ENCODE assay signal across 27 mouse cellular contexts in the genomic region with DNA sequence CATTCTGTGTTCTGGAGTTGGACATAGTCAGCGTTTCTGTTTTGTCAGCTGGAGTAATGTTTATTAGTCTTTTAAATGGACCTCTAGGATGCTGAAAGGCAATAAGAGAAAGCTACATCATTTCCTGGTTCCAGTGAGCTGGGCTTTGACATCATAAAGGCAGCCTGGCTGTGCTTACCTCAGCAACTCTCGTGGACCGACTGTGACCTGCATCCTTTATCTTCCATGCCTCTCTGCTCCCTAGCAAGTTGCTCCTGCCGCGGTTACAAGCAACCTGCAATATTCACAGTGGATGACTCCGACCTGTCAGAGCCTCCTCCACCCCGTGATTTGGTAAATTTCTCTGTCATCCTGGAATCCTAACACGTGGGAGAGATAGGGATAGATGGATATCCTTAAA. TPM values are rescaled to one million over a fixed set of nuclear protein-coding genes. Genes with fewer than 3 reads are reported as not detected.
A peak's percentile ranks its signal among the peaks of the same experiment; 100 is the strongest.
DNase-seq lines count a peak whose midpoint lies in the region; ATAC-seq and TF ChIP-seq lines count a peak whose summit lies in the region.
"Had no signal": no experiment of that assay in that cellular context is flagged by ENCODE, and none has a peak within 500 bp of the region (broad histone marks: within the 10 kb centered on the region; RNA-seq: fewer than 3 reads in every experiment).

No protein-coding gene starts in this region.

- no peaks in the 10 kb centered on the region for H3K4me1 ChIP-seq in forebrain, embryonic 12.5 days
- no peaks in the 10 kb centered on the region for H3K4me1 ChIP-seq in forebrain, embryonic 15.5 days
- H3K4me1 ChIP-seq in intestine, postnatal 0 days (replicated peaks; ENCODE audit: control insufficient read depth, insufficient read depth, low read length), result no peaks in the 10 kb centered on the region; the same call in 1 of the 2 replicates
- 0 out of 2 replicates have a peak, but pooled peaks cover 2% of the 10 kb centered on the region for H3K4me1 ChIP-seq in intestine, embryonic 16.5 days (ENCODE audit: control insufficient read depth, insufficient read depth, low read length)
- H3K4me1 ChIP-seq: embryonic facial prominence, embryonic 13.5 days; embryonic facial prominence, embryonic 15.5 days; forebrain, embryonic 10.5 days; forebrain, embryonic 13.5 days had no signal

- no peak for ATAC-seq in forebrain, embryonic 12.5 days (ENCODE audit: low FRiP score)
- no peak for ATAC-seq in forebrain, embryonic 15.5 days (replicated peaks)
- peak; percentile 65 for ATAC-seq in intestine, postnatal 0 days
- ATAC-seq in intestine, embryonic 16.5 days, result no peak
- ATAC-seq: activated CD4-positive, CD25-positive, alpha-beta regulatory T cell, adult 4 months; CD4-positive, CD25-positive, alpha-beta regulatory T cell, adult 4 months; forebrain, embryonic 13.5 days; forebrain, embryonic 16.5 days; Patski had no signal

- H3K9ac ChIP-seq in forebrain, embryonic 12.5 days, result 0 out of 2 replicates have a peak overlapping the region, but pooled peaks have one; percentile 2
- H3K9ac ChIP-seq in forebrain, embryonic 15.5 days (replicated peaks), result no peak overlapping the region
- H3K9ac ChIP-seq in intestine, postnatal 0 days (ENCODE audit: low read depth, low read length), result no peak overlapping the region
- H3K9ac ChIP-seq in intestine, embryonic 16.5 days (ENCODE audit: low read depth, low read length), result no peak overlapping the region
- H3K9ac ChIP-seq: embryonic facial prominence, embryonic 13.5 days; embryonic facial prominence, embryonic 15.5 days; forebrain, embryonic 13.5 days had no signal

- no peaks in the 10 kb centered on the region for H3K36me3 ChIP-seq in forebrain, embryonic 12.5 days (replicated peaks)
- no peaks in the 10 kb centered on the region for H3K36me3 ChIP-seq in forebrain, embryonic 15.5 days
- H3K36me3 ChIP-seq in intestine, postnatal 0 days (ENCODE audit: control insufficient read depth, insufficient read depth), result no peaks in the 10 kb centered on the region
- no peaks in the 10 kb centered on the region for H3K36me3 ChIP-seq in intestine, embryonic 16.5 days (ENCODE audit: control insufficient read depth, insufficient read depth, low read length)
- H3K36me3 ChIP-seq: embryonic facial prominence, embryonic 13.5 days; embryonic facial prominence, embryonic 15.5 days; forebrain, embryonic 10.5 days; G1E had no signal

- H3K4me3 ChIP-seq in forebrain, embryonic 12.5 days (replicated peaks), result no peak overlapping the region
- no peak overlapping the region for H3K4me3 ChIP-seq in forebrain, embryonic 15.5 days
- no peak overlapping the region for H3K4me3 ChIP-seq in intestine, postnatal 0 days (ENCODE audit: low read depth, low read length)
- no peak overlapping the region for H3K4me3 ChIP-seq in intestine, embryonic 16.5 days (ENCODE audit: low read length)
- H3K4me3 ChIP-seq: embryonic facial prominence, embryonic 13.5 days; embryonic facial prominence, embryonic 15.5 days; erythroblast, embryonic 14.5 days; forebrain, embryonic 10.5 days; forebrain, embryonic 13.5 days had no signal

- no peak overlapping the region for H3K4me2 ChIP-seq in forebrain, embryonic 12.5 days
- H3K4me2 ChIP-seq in forebrain, embryonic 15.5 days (replicated peaks), result no peak overlapping the region
- no peak overlapping the region for H3K4me2 ChIP-seq in intestine, postnatal 0 days (replicated peaks; ENCODE audit: low read depth)
- no peak overlapping the region for H3K4me2 ChIP-seq in intestine, embryonic 16.5 days (ENCODE audit: low read depth, low read length)
- H3K4me2 ChIP-seq: embryonic facial prominence, embryonic 13.5 days; embryonic facial prominence, embryonic 15.5 days; forebrain, embryonic 13.5 days had no signal

- 78% methylated on average over 8 of the region's 8 CpGs for WGBS in forebrain, embryonic 12.5 days
- WGBS in forebrain, embryonic 15.5 days, result 78% methylated on average over 8 of the region's 8 CpGs
- WGBS in intestine, postnatal 0 days, result 50% methylated on average over 8 of the region's 8 CpGs
- 61% methylated on average over 8 of the region's 8 CpGs for WGBS in intestine, embryonic 16.5 days

- TF ChIP-seq CTCF in intestine, postnatal 0 days (IDR thresholded peaks at IDR 0.05; ENCODE audit: low read depth), result no peak

- H3K27me3 ChIP-seq in forebrain, embryonic 12.5 days, result no peaks in the 10 kb centered on the region
- H3K27me3 ChIP-seq in forebrain, embryonic 15.5 days, result no peaks in the 10 kb centered on the region
- no peaks in the 10 kb centered on the region for H3K27me3 ChIP-seq in intestine, postnatal 0 days (replicated peaks; ENCODE audit: control insufficient read depth, insufficient read depth, low read length)
- H3K27me3 ChIP-seq in intestine, embryonic 16.5 days (replicated peaks; ENCODE audit: control insufficient read depth, insufficient read depth, low read length), result no peaks in the 10 kb centered on the region
- H3K27me3 ChIP-seq: embryonic facial prominence, embryonic 13.5 days; embryonic facial prominence, embryonic 15.5 days; forebrain, embryonic 13.5 days had no signal

- DNase-seq in brain, adult 2 months (ENCODE audit: low read depth, low spot score), result peak; percentile 9
- no peak for DNase-seq in layer of hippocampus, postnatal 10 days (ENCODE audit: low spot score in 2 of 2)
- DNase-seq: adrenal gland, adult 8-10 months; adrenal gland, postnatal 14 days; adrenal gland, postnatal 36 days; B cell, adult 2 months; cerebellum, adult 11 months; cerebellum, adult 18-20 months; cerebellum, adult 8-10 months; cerebellum, adult 9-11 months; cerebellum, postnatal 14 days; cerebellum, postnatal 36 days; embryo, embryonic 11 days had no signal

- H3K27ac ChIP-seq in forebrain, embryonic 12.5 days, result no peak overlapping the region
- no peak overlapping the region for H3K27ac ChIP-seq in forebrain, embryonic 15.5 days (replicated peaks)
- H3K27ac ChIP-seq in intestine, postnatal 0 days (ENCODE audit: low read depth, low read length), result no peak overlapping the region
- H3K27ac ChIP-seq in intestine, embryonic 16.5 days (ENCODE audit: low read length), result no peak overlapping the region
- H3K27ac ChIP-seq: embryonic facial prominence, embryonic 13.5 days; embryonic facial prominence, embryonic 15.5 days; forebrain, embryonic 10.5 days; forebrain, embryonic 13.5 days had no signal

- H3K9me3 ChIP-seq in forebrain, embryonic 12.5 days, result no peaks in the 10 kb centered on the region
- H3K9me3 ChIP-seq in forebrain, embryonic 15.5 days, result no peaks in the 10 kb centered on the region
- H3K9me3 ChIP-seq in intestine, postnatal 0 days (ENCODE audit: control insufficient read depth), result no peaks in the 10 kb centered on the region
- no peaks in the 10 kb centered on the region for H3K9me3 ChIP-seq in intestine, embryonic 16.5 days (ENCODE audit: control insufficient read depth, low read length)
- H3K9me3 ChIP-seq: embryonic facial prominence, embryonic 13.5 days; embryonic facial prominence, embryonic 15.5 days; forebrain, embryonic 10.5 days; forebrain, embryonic 13.5 days; G1E had no signal

RNA-seq across cellular contexts. Expression of gene Zswim5, which starts 15.2 kb away (rescaled TPM):
- 12.0 and 13.3 TPM in 2 replicates for polyA plus RNA-seq in forebrain, embryonic 12.5 days (2016; fragmentation: Nextera tagmentation; extraction: Ambion mirVana)
- polyA plus RNA-seq in forebrain, embryonic 15.5 days (2015; fragmentation: Nextera tagmentation; extraction: Ambion mirVana), result 9.2 and 9.5 TPM in 2 replicates
- 1.9 and 2.1 TPM in 2 replicates for polyA plus RNA-seq in intestine, postnatal 0 days (2015; fragmentation: Nextera tagmentation; extraction: Ambion mirVana)
- 1.2 and 1.4 TPM in 2 replicates for polyA plus RNA-seq in intestine, embryonic 16.5 days (2015; fragmentation: Nextera tagmentation; extraction: Ambion mirVana)
- total RNA-seq in layer of hippocampus, postnatal 10 days (2021), result 10 to 100 TPM; 12.2 to 14.0 TPM
- polyA plus RNA-seq: activated CD4-positive, CD25-positive, alpha-beta regulatory T cell, adult 4 months; CD4-positive, CD25-positive, alpha-beta regulatory T cell, adult 4 months; erythroblast, embryonic 14.5 days; G1E had no signal

RNA-seq across cellular contexts. Expression of gene Hpdl, which starts 40.5 kb away (rescaled TPM):
- polyA plus RNA-seq in forebrain, embryonic 12.5 days (2016; fragmentation: Nextera tagmentation; extraction: Ambion mirVana), result 0.96 and 1.6 TPM in 2 replicates
- polyA plus RNA-seq in forebrain, embryonic 15.5 days (2015; fragmentation: Nextera tagmentation; extraction: Ambion mirVana), result 0.59 and 0.73 TPM in 2 replicates
- 0.51 and 0.99 TPM in 2 replicates for polyA plus RNA-seq in intestine, postnatal 0 days (2015; fragmentation: Nextera tagmentation; extraction: Ambion mirVana)
- 1.5 and 1.9 TPM in 2 replicates for polyA plus RNA-seq in intestine, embryonic 16.5 days (2015; fragmentation: Nextera tagmentation; extraction: Ambion mirVana)
- total RNA-seq in layer of hippocampus, postnatal 10 days (2021), result 1 to 10 TPM; 1.1 TPM
- total RNA-seq: G1E had no signal
- polyA plus RNA-seq: erythroblast, embryonic 14.5 days; G1E had no signal

RNA-seq across cellular contexts. Expression of gene Mutyh, which starts 54.5 kb away (rescaled TPM):
- 17.7 and 20.5 TPM in 2 replicates for polyA plus RNA-seq in forebrain, embryonic 12.5 days (2016; fragmentation: Nextera tagmentation; extraction: Ambion mirVana)
- 9.5 and 10.1 TPM in 2 replicates for polyA plus RNA-seq in forebrain, embryonic 15.5 days (2015; fragmentation: Nextera tagmentation; extraction: Ambion mirVana)
- polyA plus RNA-seq in intestine, postnatal 0 days (2015; fragmentation: Nextera tagmentation; extraction: Ambion mirVana), result 2.6 and 2.9 TPM in 2 replicates
- 9.1 and 9.5 TPM in 2 replicates for polyA plus RNA-seq in intestine, embryonic 16.5 days (2015; fragmentation: Nextera tagmentation; extraction: Ambion mirVana)
- total RNA-seq in layer of hippocampus, postnatal 10 days (2021), result 1 to 10 TPM; 2.1 to 2.9 TPM
- polyA plus RNA-seq: erythroblast, embryonic 14.5 days had no signal

RNA-seq across cellular contexts. Expression of gene Toe1, which starts 54.6 kb away (rescaled TPM):
- 32.0 and 34.1 TPM in 2 replicates for polyA plus RNA-seq in forebrain, embryonic 12.5 days (2016; fragmentation: Nextera tagmentation; extraction: Ambion mirVana)
- 29.0 and 31.9 TPM in 2 replicates for polyA plus RNA-seq in forebrain, embryonic 15.5 days (2015; fragmentation: Nextera tagmentation; extraction: Ambion mirVana)
- polyA plus RNA-seq in intestine, postnatal 0 days (2015; fragmentation: Nextera tagmentation; extraction: Ambion mirVana), result 13.3 and 14.7 TPM in 2 replicates
- 29.7 and 31.0 TPM in 2 replicates for polyA plus RNA-seq in intestine, embryonic 16.5 days (2015; fragmentation: Nextera tagmentation; extraction: Ambion mirVana)
- total RNA-seq in layer of hippocampus, postnatal 10 days (2021), result 10 to 100 TPM; 14.9 to 15.3 TPM
